Mouse (Mus musculus) MEL (cell line): ENCODE data around the gene Hoxd10. TPM values are rescaled to one million over a fixed set of nuclear protein-coding genes. Genes with fewer than 3 reads are reported as not detected.

Experiments
- DNase-seq: peaks from one replicate; pipeline ENCODE4 v3.0.0; 2011; ENCODE audit warnings: low read depth, low spot score
- H3K27ac ChIP-seq: 2 replicates; pipeline ENCODE4 v1.5.1; 2012; ENCODE audit warnings: low read depth, mild to moderate bottlenecking, control low read depth, low read length, moderate library complexity; ENCODE audit not compliant: control insufficient read depth
- H3K27me3 ChIP-seq, 2 experiments: fragments of 150-350 bp in 1 of 2; sonication (generic) in 1 of 2; 2 replicates each; pipeline ENCODE4 v1.6.1; 2012; ENCODE audit warnings: low read length in 2 of 2, mild to moderate bottlenecking in 2 of 2, improper control_type of control experiment in 1 of 2, moderate library complexity in 1 of 2; ENCODE audit not compliant: insufficient read depth in 2 of 2, control insufficient read depth in 1 of 2
- H3K36me3 ChIP-seq, 2 experiments: 2 replicates each; pipeline ENCODE4 v1.6.1; 2012 to 2014; ENCODE audit warnings: low read length in 2 of 2, improper control_type of control experiment in 1 of 2, inconsistent platforms in 1 of 2, mild to moderate bottlenecking in 1 of 2; ENCODE audit not compliant: insufficient read depth in 2 of 2, control insufficient read depth in 1 of 2
- H3K4me1 ChIP-seq, 2 experiments: fragments of 150-350 bp in 1 of 2; sonication (generic) in 1 of 2; 2 replicates each; pipeline ENCODE4 v1.6.1; 2012; ENCODE audit warnings: low read length in 2 of 2, improper control_type of control experiment in 1 of 2, mild to moderate bottlenecking in 1 of 2; ENCODE audit not compliant: insufficient read depth in 2 of 2, control insufficient read depth in 1 of 2
- H3K4me3 ChIP-seq, 2 experiments: fragments of 150-350 bp in 1 of 2; sonication (generic) in 1 of 2; 2 replicates each; pipeline ENCODE4 v1.5.1; 2012; ENCODE audit warnings: low read depth in 2 of 2, low read length in 2 of 2, mild to moderate bottlenecking in 2 of 2, moderate library complexity in 2 of 2, control low read depth in 1 of 2, improper control_type of control experiment in 1 of 2; ENCODE audit not compliant: control insufficient read depth in 1 of 2, insufficient read depth in 1 of 2
- H3K79me2 ChIP-seq: 2 replicates; pipeline ENCODE4 v1.6.1; 2012; ENCODE audit warnings: mild to moderate bottlenecking, low read length, moderate library complexity; ENCODE audit not compliant: control insufficient read depth, poor library complexity, insufficient read depth
- H3K9ac ChIP-seq: 2 replicates; pipeline ENCODE4 v1.6.1; 2012; ENCODE audit warnings: low read depth, mild to moderate bottlenecking, control low read depth, low read length, moderate library complexity; ENCODE audit not compliant: control insufficient read depth, poor library complexity, severe bottlenecking
- H3K9me3 ChIP-seq: fragments of 150-350 bp; sonication (generic); replicated peaks from 2 replicates; pipeline ENCODE4 v1.6.1; 2012; ENCODE audit warnings: mild to moderate bottlenecking, low read length, improper control_type of control experiment, moderate library complexity; ENCODE audit not compliant: insufficient read depth
- BHLHE40 ChIP-seq: IDR thresholded peaks from 2 replicates; pipeline ENCODE4 v1.6.1; 2012; ENCODE audit warnings: low read depth, mild to moderate bottlenecking, inconsistent platforms, low read length, improper control_type of control experiment, borderline replicate concordance
- CHD2 ChIP-seq: IDR thresholded peaks from 2 replicates; pipeline ENCODE4 v1.6.1; 2011; ENCODE audit warnings: low read length, improper control_type of control experiment
- CTCF ChIP-seq, 3 experiments: IDR thresholded peaks in 2 of 3; conservative IDR thresholded peaks in 1 of 3; 2 replicates each; pipeline ENCODE4 v1.5.1; 2011 to 2012; ENCODE audit warnings: low read length in 3 of 3, low read depth in 2 of 3, mild to moderate bottlenecking in 2 of 3, improper control_type of control experiment in 1 of 3, inconsistent platforms in 1 of 3, mixed read lengths in 1 of 3, moderate library complexity in 1 of 3; ENCODE audit not compliant: control insufficient read depth in 1 of 3, insufficient read depth in 1 of 3, poor library complexity in 1 of 3, severe bottlenecking in 1 of 3
- ELF1 ChIP-seq: IDR thresholded peaks from 2 replicates; pipeline ENCODE4 v1.6.1; 2014; ENCODE audit warnings: low read depth, mild to moderate bottlenecking, inconsistent platforms, low read length, improper control_type of control experiment, moderate library complexity
- ETS1 ChIP-seq: IDR thresholded peaks from 2 replicates; pipeline ENCODE4 v1.6.1; 2012; ENCODE audit warnings: low read depth, mild to moderate bottlenecking, inconsistent platforms, low read length, improper control_type of control experiment, moderate library complexity
- GATA1 ChIP-seq: IDR thresholded peaks from 2 replicates; pipeline ENCODE4 v1.6.1; 2011; ENCODE audit warnings: low read depth, low read length, improper control_type of control experiment
- MAZ ChIP-seq: IDR thresholded peaks from 2 replicates; pipeline ENCODE4 v1.6.1; 2012; ENCODE audit warnings: low read depth, mild to moderate bottlenecking, inconsistent platforms, low read length, improper control_type of control experiment
- NRF1 ChIP-seq: IDR thresholded peaks from 2 replicates; pipeline ENCODE4 v1.6.1; 2014; ENCODE audit warnings: low read depth, mild to moderate bottlenecking, inconsistent platforms, low read length, improper control_type of control experiment, moderate library complexity; ENCODE audit not compliant: poor library complexity, insufficient read depth, severe bottlenecking
- SIN3A ChIP-seq: IDR thresholded peaks from 2 replicates; pipeline ENCODE4 v1.6.1; 2012; ENCODE audit warnings: low read length, improper control_type of control experiment, inconsistent platforms
- TAL1 ChIP-seq: IDR thresholded peaks from 2 replicates; pipeline ENCODE4 v1.6.1; 2012; ENCODE audit warnings: mild to moderate bottlenecking, inconsistent platforms, low read length, moderate library complexity, mixed read lengths
- ZC3H11A ChIP-seq: IDR thresholded peaks from 2 replicates; pipeline ENCODE4 v1.6.1; 2012; ENCODE audit warnings: low read depth, mild to moderate bottlenecking, inconsistent platforms, low read length, improper control_type of control experiment
- ZMIZ1 ChIP-seq: IDR thresholded peaks from 2 replicates; pipeline ENCODE4 v1.6.1; 2012; ENCODE audit warnings: low read depth, mild to moderate bottlenecking, inconsistent platforms, low read length, improper control_type of control experiment, moderate library complexity
- ZNF384 ChIP-seq: IDR thresholded peaks from 2 replicates; pipeline ENCODE4 v1.6.1; 2012; ENCODE audit warnings: low read depth, mild to moderate bottlenecking, inconsistent platforms, low read length, improper control_type of control experiment
- polyA plus RNA-seq, 2 experiments: library from polyadenylated mRNA; stranded (reverse) in 1 of 2; unstranded in 1 of 2; fragments of >175 nt in 1 of 2; fragments of >200 nt in 1 of 2; gene quantifications; 2 replicates each; pipeline versions ENCODE4 v1.2.1 to v1.2.4; 2012; ENCODE audit warnings: low replicate concordance in 2 of 2, low read depth in 1 of 2; ENCODE audit not compliant: insufficient read length in 2 of 2, insufficient read depth in 1 of 2, missing spikeins in 1 of 2
- total RNA-seq: library from RNA; depleted of rRNA; stranded (reverse); fragments of 300-350 nt; gene quantifications from 2 replicates; pipeline ENCODE4 v1.2.3, GENCODE M21; 2012

Hoxd10 gene
- total and polyA plus RNA-seq, 3 experiments = not detected

DNA sequence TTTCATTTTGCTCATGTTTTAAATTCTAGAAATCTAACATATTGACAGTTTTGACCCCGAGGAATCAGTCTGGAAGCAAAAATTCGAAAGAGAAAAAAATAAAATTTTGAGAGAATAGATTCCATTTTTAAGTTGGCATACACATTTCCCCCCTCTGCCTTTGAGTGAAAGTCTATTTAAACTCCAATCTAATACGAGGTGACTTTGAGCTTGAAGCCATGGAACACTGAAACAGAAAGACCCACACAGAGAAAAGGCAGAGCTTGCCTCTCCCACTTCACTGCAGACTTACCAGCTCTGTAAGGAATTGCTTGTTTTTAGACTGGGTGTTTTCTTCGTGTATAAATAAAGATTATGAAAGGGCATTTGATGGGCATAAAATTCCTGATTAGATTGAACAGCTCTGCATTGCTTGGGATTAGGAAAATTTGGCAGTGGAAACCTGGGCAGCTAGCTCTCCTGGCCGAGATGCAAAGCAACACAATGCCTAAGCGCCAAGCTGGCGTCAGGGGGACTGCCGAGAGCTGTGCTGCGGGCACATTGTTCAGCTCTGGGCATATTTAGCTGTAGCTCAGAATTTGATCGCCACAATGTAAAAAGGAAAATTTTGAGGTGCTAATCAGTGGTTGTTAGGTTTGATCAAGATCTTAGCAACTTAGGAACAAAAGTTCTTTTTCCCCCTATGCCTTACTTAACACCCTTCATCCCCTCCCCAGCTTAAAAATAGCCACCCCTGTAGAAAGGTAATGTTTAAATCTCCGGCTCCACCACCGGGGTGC is 2.7 kb upstream of the Hoxd10 start:
- Histone ChIP-seq H3K79me2 (no peaks in the 10 kb centered on the region), H3K27me3 (peaks cover 0 to 2% of the 10 kb centered on the region in 2 experiments; a peak in 3 of 4 replicates)
- no peak for TF ChIP-seq ZC3H11A
- no peak for TF ChIP-seq NRF1
- no peak for TF ChIP-seq CHD2
- no peak for TF ChIP-seq TAL1
- TF ChIP-seq ZMIZ1 = no peak
- TF ChIP-seq ZNF384 = no peak
- TF ChIP-seq GATA1 = no peak
- no peak for TF ChIP-seq ELF1
- TF ChIP-seq BHLHE40 = no peak
- TF ChIP-seq SIN3A = no peak
- TF ChIP-seq CTCF (IDR thresholded peaks at IDR 0.05 in 2 of 3, conservative IDR thresholded peaks at IDR 0.05 in 1 of 3; ENCODE audit: control insufficient read depth in 1 of 3, insufficient read depth in 1 of 3, low read depth in 2 of 3, low read length in 3 of 3, poor library complexity in 1 of 3, severe bottlenecking in 1 of 3) = no peak
- TF ChIP-seq, all 39 proteins: peak for 0
- Histone ChIP-seq H3K9ac (no peak overlapping the region), H3K27ac (no peak overlapping the region), H3K4me1 (no peaks in the 10 kb centered on the region), H3K4me3 (no peak overlapping the region), H3K36me3 (no peaks in the 10 kb centered on the region), H3K9me3 (no peaks in the 10 kb centered on the region)
- no peak for DNase-seq

DNA sequence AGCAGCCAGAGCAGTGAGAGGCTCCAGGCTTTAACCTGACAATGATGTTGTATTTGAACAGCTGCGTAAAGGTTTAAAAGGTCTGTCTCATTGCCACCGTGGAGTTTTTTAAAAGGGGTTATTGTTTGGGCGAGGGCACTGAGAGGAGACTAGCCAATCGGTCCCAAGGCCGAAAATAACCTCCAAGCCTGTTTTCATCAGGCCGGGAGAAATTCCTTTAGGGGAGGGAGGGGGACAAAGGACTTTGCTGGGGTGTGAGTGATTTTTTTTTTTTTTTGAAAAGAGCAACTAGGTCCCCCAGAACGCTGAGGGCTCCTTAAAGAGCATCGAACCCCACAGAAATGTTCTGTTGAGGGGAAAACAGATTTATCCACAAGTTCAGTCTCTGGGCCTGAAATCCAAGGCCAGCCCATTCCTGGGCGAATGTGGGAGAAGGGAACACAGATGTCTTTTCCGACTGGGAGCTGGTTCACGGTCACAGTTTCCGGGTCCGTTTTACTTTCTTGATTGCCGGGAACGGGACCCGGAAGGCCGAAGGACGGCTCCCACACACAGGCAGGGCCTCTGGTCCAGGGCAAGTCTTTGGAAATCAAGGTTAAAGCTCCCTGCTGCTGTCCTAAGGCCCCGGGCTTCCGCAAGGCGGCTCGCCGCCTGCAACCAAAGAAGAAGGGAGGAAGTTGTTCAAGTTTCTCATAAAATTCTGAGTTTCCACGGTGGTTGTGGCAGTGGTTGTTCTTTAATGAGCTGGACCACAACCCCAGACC is 2.0 kb upstream of the Hoxd10 start:
- H3K9ac ChIP-seq = no peak overlapping the region
- H3K36me3 ChIP-seq = no peaks in the 10 kb centered on the region
- no peaks in the 10 kb centered on the region for H3K4me1 ChIP-seq
- H3K27me3 ChIP-seq = no peaks in the 10 kb centered on the region; a peak in 1 of 4 replicates
- H3K79me2 ChIP-seq = no peaks in the 10 kb centered on the region
- no peak for DNase-seq
- no peaks in the 10 kb centered on the region for H3K9me3 ChIP-seq
- no peak overlapping the region for H3K4me3 ChIP-seq
- no peak for TF ChIP-seq MAZ
- TF ChIP-seq ETS1 = no peak
- H3K27ac ChIP-seq = no peak overlapping the region
